Mouse (Mus musculus) brain, embryonic 14.5 days (tissue): ENCODE measurements around the gene Vwa3b.

Experiments
- CTCF ChIP-seq: fragments of 200-500 bp; IDR thresholded peaks from 2 replicates; pipeline ENCODE4 v1.5.1; 2012; ENCODE audit warnings: inconsistent platforms, mild to moderate bottlenecking, moderate library complexity, borderline replicate concordance; ENCODE audit not compliant: insufficient read depth, insufficient read length; ENCODE audit errors: extremely low read depth
- POLR2A ChIP-seq: fragments of 200-500 bp; IDR thresholded peaks from 2 replicates; pipeline ENCODE4 v1.6.1; 2012; ENCODE audit warnings: mild to moderate bottlenecking, inconsistent platforms, borderline replicate concordance; ENCODE audit not compliant: poor library complexity, insufficient read depth, insufficient read length, severe bottlenecking; ENCODE audit errors: extremely low read depth

- TF ChIP-seq POLR2A = no peak
- no peak for TF ChIP-seq CTCF
Observed at GRCm38 (mm10) chr1:37030693-37031092, 4.3 kb downstream of the Vwa3b start.
